Mouse (Mus musculus) embryo, embryonic 11 days (tissue): ENCODE measurements around the gene Uvrag.
A peak's percentile ranks its signal among the peaks of the same experiment; 100 is the strongest.
"Not testable (repeated sequence)": the region's sequence is repeated elsewhere in the genome, so short reads cannot be mapped to it uniquely, and the experiment has no call there.

ENCODE experiments used
- DNase-seq: peaks from one replicate; pipeline ENCODE4 v3.0.0-alpha.2; 2015

Gene Uvrag

GRCm38 (mm10) chr7:99091915-99092645, 48.9 kb downstream of the Uvrag start:
- DNase-seq = no peak

GRCm38 (mm10) chr7:99089716-99090115, 51.2 kb downstream of the Uvrag start:
- DNase-seq = no peak

DNA sequence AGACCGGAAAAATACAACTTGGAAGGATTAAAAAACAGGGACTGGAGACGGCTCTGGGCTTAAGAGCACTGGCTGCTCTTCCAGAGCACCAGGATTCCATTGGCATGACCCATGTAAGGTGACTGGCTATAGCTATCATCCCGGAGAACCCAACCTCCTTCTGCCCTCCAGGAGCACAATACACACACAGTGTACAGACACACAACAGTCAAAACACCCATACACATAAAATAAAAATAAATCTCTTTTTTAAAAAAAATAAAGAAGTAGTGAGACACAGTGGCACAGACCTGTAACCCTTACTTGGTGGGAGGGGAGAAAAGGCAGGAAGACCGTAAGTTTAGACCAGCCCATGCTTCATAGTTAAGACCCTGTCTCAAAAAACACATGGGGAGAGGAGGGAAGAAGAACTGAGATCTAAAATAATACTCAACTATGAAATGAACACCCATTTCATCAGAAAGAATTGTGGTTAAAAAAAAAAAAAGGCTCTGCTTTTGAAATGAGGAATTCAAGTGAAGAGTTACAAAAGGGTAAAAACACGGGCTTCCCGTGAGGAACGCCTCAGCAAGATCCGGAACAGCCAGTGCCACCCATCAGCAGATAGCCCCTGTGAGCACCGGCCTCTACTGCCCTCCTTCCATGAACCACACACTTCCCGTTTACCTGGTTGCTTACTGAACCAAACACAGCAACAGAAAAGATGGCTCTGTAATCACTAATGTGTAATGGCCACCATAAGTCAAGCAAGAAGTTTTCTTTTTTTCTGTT, 52.2 kb downstream of the Uvrag start:
- DNase-seq = no peak

DNA sequence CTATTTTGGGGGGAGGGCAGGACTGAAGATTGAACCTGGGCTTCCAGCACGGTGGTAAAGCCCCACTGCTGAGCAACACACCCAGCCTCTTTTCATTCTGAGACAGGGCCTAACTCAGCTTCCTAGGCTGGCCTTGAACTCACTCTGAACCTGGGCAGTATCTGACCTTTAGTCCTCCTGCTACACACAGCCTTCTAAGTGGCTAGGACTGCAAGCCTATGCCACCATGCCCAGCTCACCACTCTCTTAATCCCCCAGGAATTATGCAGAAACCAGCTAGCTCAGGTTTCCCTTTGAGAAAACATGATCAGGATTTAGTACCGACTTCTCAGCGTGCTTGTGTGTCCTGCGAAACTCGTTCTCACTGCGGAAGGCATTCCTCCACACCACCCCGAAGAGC, 53.4 kb downstream of the Uvrag start:
- DNase-seq = no peak

DNA sequence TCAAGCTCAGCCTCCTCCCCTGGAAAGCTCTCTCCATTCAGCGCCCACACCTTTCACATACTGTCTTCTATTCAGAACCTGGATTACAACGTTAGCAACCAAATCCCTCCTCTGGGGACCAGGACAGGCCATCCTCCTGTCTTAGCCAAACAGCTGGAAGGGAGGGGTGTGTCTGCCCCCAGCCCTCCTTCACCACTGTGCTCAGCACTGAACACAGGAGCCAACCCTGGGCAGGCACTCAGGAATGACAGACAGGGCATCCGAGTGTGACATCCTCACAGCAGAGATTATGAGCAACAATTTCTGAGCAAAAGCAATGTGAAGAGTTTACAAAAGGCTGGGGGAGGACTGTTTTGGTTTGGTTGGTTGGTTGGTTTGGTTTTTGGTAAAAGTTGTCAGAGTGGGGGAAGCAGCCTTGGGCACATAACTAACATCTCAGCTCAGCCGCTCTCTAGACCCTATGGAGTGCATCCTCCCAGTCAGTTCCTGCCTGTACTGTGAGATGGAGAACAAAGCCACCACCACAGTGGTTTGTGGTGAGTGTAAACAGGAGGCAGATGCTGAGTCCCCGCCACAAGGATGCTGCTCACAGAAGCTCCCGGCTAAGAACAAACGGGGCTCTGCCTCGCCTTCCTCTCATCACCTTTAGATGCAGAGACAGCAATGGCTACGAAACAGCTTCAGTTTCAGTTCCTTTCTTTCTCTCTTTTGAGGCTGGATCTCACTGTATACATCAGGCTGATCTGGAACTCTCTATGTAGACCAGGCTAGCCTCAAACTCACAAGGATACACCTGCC, 54.1 kb downstream of the Uvrag start:
- DNase-seq = no peak

GRCm38 (mm10) chr7:99085249-99085648, 55.7 kb downstream of the Uvrag start:
- DNase-seq = no peak

GRCm38 (mm10) chr7:99079522-99079921, 61.4 kb downstream of the Uvrag start:
- DNase-seq = peak; percentile 79

- DNase-seq = no peak
Measured at GRCm38 (mm10) chr7:99078805-99079204, 62.1 kb downstream of the Uvrag start.

DNA sequence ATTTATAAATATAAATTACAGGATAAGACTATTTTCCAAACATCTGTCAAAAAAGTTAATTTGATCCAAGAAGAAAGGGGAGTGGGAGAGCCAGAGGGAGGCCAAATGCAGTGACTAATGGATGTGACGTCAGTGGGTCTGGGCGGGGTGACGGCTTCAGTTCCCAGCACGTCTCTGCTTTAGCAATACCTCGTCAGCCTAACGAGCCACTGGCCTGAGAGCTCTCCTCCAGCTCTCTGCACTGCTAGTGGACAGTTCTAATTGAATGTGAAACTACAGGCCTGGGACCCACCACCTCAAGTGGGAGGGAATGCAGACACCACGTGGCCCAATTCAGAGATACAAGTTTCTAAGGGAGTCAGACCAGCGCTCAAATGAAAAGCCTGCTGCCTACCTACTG, 63.7 kb downstream of the Uvrag start:
- peak; percentile 42 for DNase-seq

- no peak for DNase-seq
Measured at GRCm38 (mm10) chr7:99075101-99075500, 65.8 kb downstream of the Uvrag start.

- DNase-seq = peak; percentile 79
Measured at GRCm38 (mm10) chr7:99073734-99074372, 67.1 kb downstream of the Uvrag start.

DNA sequence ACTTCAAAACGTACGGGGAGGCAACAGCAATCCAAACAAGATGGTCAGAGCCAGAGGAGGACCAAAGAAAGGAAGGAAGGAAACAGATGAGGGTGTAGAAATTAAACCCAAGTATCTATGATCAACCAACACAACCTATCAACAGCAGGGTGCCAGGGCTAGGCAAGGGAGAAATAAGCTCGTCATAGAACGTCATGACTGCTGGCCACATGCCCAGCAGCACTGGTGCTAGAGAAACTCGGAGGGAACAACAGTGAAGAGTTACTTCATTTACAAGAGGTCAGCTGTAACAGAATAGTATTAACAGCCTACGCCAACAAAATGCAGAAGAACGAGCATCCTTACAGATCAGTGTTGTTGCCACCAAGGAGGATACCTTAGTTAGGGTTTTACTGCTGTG, 73.2 kb downstream of the Uvrag start:
- DNase-seq = no peak

- no peak for DNase-seq
Measured at GRCm38 (mm10) chr7:99065920-99066319, 75.0 kb downstream of the Uvrag start.

DNA sequence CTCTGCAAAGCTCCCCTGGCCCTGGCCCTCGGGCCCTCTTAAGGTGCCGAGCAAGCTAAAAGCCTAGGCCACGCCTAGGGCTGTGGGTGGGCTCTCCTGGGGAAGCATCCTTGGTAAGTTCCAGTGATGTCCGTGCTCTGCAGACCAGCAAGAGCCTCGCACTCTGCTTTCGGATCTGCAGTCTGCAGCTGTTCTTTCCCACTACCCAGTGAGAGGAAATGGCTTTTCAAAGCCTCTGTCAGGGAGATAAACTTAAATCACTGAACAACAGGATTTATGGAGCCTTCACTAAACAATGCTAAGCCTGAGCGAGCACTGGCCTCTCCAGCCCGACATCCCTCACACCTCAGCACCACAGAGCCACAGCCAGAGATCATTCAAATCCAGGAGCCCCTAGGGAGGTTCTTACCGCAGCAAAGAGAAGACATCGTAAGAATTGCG, 75.5 kb downstream of the Uvrag start:
- peak; percentile 75 for DNase-seq

DNA sequence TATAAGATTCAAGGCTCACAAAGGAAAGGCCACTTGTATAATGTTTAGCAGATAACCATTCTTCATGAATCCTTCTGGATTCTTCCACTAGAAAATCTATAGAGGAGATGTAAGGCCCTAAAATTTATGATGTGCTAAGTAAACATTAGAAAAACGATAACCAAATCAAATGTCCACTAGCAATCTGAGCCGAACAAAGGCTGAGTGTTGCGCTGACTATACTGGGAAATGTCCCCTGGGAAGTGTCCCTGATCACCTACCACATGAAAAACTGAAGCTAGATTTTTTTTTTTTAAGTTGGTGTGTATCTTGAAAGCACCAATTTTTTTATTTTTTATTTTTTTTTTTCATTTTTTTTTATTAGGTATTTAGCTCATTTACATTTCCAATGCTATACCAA, 76.1 kb downstream of the Uvrag start:
- no peak for DNase-seq

DNA sequence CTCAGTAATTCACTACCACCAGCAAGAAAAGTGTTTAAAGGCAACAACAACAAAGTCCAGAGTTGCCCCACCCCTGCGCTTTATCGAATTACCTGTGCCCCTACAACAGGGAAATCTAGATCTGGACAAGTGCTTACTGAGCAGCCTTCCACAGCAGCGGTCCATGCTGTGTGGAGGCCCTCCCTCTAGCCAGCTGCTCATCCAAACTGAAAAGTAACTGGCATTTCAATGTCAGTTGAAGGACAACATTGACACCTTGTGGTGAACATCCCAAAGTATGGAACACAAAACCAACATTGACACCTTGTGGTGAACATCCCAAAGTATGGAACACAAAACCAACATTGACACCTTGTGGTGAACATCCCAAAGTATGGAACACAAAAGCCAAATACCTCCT, 78.7 kb downstream of the Uvrag start:
- not testable (repeated sequence) for DNase-seq

DNA sequence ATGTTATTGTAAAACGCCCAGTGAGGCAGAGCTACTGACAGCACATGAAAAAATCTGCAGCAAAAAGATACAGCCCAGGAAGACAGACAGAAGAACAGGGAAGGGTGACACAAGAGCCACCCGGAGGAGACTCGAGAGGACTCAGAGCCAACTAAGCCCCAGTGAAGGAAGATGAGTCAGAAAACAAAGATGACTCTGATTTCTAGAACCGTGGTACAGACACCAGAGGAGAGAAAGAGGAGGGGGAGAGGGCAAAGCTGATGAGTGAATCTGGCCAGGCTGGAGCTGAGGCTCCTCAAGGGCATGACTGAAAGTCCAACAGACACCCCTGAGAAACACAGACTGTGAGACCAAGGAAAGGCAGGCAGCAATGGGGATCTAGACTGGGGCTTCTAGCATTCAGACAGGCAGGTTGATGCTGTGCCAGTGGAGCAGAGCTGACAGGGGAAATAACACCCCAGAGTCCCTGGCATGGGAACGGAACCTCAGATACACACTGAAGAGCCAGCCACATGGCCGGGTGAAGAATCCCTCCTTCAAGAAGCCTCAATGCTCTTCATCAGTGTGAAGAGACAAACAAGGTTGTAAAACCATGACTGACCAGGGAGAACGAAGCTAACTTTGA, 79.8 kb downstream of the Uvrag start:
- no peak for DNase-seq

GRCm38 (mm10) chr7:99060476-99060875, 80.5 kb downstream of the Uvrag start:
- DNase-seq = no peak

DNA sequence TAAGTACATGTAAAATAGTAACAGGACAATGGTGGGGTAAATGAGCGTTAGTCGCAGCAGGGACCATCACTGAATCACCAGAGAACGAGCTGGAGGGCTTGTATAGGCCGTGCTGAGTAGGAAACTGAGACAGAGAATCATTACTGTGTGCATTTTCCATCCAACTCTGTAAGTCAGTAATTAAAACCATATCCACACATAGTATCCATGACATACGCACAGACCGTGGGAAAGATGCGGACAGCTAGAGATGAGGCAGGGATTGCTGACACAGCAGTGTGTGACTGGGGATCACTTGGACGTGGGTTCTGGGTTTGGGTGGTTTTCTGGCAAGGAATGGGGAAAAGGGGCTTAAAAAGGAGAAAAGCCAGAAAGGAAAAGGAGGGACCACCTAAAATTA, 81.0 kb downstream of the Uvrag start:
- no peak for DNase-seq

- DNase-seq = no peak
Measured at GRCm38 (mm10) chr7:99057053-99057630, 83.8 kb downstream of the Uvrag start.

- DNase-seq = no peak
Measured at GRCm38 (mm10) chr7:99053626-99054025, 87.3 kb downstream of the Uvrag start.
